Mouse (Mus musculus) midbrain, embryonic 12.5 days (tissue): ENCODE data around the gene Cnnm2. TPM values are rescaled to one million over a fixed set of nuclear protein-coding genes. Genes with fewer than 3 reads are reported as not detected.

ENCODE experiments used
- ATAC-seq: fragments of 200-750 bp; cut with Nextera tagmentation; 2 replicates; pipeline ENCODE4 v1.8.0; 2017; ENCODE audit warnings: low read depth, moderate TSS enrichment, moderate library complexity; ENCODE audit not compliant: low FRiP score
- H3K27ac ChIP-seq: fragments of 300-500 bp; sonication (generic); replicated peaks from 2 replicates; pipeline ENCODE4 v1.5.1; 2016; ENCODE audit warnings: mild to moderate bottlenecking
- H3K27me3 ChIP-seq: fragments of 300-500 bp; sonication (generic); 2 replicates; pipeline ENCODE4 v1.6.1; 2016; ENCODE audit warnings: mild to moderate bottlenecking
- H3K36me3 ChIP-seq: fragments of 300-500 bp; sonication (generic); 2 replicates; pipeline ENCODE4 v1.6.1; 2016
- H3K4me1 ChIP-seq: fragments of 300-500 bp; sonication (generic); 2 replicates; pipeline ENCODE4 v1.6.1; 2016
- H3K4me2 ChIP-seq: fragments of 300-500 bp; sonication (generic); replicated peaks from 2 replicates; pipeline ENCODE4 v1.6.1; 2016; ENCODE audit warnings: mild to moderate bottlenecking, moderate library complexity
- H3K4me3 ChIP-seq: fragments of 300-500 bp; sonication (generic); 2 replicates; pipeline ENCODE4 v1.5.1; 2016; ENCODE audit warnings: mild to moderate bottlenecking
- H3K9ac ChIP-seq: fragments of 300-500 bp; sonication (generic); replicated peaks from 2 replicates; pipeline ENCODE4 v1.6.1; 2016; ENCODE audit warnings: mild to moderate bottlenecking, moderate library complexity
- H3K9me3 ChIP-seq: fragments of 300-500 bp; sonication (generic); 2 replicates; pipeline ENCODE4 v1.6.1; 2016; ENCODE audit warnings: mild to moderate bottlenecking
- WGBS: fragments of 180-500 bp; shearing (Covaris S2); methylation state at CpG from one replicate; pipeline ENCODE4 v1.1.7; 2016; 5-methylcytosine and 5-hydroxymethylcytosine counted together
- polyA plus RNA-seq: library from polyadenylated mRNA; unstranded; fragments of >200 nt; fragmentation: Nextera tagmentation; extraction: Ambion mirVana; gene quantifications from 2 replicates; pipeline ENCODE4 v1.2.1, GENCODE M21; 2016

The Cnnm2 gene
- polyA plus RNA-seq, 1 experiment from 2014 or later = 7.2 TPM

DNA sequence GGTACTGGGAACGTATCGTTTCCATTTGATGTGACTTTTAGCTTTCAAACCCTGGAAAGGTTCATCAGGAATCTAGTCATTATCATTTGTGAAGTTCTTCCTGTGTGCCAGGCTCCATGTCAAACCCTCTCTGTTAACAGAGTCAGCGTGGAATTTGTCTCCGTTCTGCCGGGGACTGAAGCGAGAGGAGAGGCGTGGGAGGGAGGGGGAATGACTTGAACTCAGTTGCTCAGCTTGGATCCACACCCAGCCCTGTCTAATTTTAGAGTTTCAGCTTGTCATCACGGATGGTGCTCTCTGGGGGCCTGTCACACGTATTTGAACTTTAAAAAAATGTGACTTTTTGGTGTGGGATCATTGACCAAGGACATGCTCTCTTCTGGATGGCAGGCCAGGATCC lies 70.0 kb downstream of the Cnnm2 start:
- ATAC-seq = no peak
- no peaks in the 10 kb centered on the region for H3K9me3 ChIP-seq
- H3K4me2 ChIP-seq = no peak overlapping the region
- no peaks in the 10 kb centered on the region for H3K27me3 ChIP-seq
- WGBS = 82% methylated on average over 9 of the region's 9 CpGs
- H3K4me3 ChIP-seq = no peak overlapping the region
- no peak overlapping the region for H3K9ac ChIP-seq
- no peaks in the 10 kb centered on the region for H3K36me3 ChIP-seq
- no peak overlapping the region for H3K27ac ChIP-seq
- no peaks in the 10 kb centered on the region for H3K4me1 ChIP-seq

DNA sequence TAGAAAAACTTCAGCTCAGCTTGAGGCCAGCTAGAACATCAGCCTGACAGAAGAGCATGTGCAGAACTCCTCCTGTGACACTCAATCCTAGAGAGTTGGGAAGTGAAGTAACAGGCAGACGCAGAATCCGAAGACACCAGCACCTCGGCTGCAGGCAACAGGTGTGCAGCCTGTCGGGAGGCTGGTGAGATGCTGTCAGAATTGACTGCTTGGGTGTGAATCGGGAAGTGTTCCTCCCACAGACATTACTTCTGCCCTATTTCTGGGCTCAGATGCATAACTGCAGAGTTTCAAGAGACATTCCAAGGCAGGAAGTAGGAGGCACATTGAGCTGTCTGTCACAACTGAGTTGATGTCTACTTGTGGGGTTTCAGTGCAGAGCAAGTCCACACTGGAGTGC lies 72.9 kb downstream of the Cnnm2 start:
- Histone ChIP-seq H3K27ac (no peak overlapping the region), H3K4me2 (no peak overlapping the region)

DNA sequence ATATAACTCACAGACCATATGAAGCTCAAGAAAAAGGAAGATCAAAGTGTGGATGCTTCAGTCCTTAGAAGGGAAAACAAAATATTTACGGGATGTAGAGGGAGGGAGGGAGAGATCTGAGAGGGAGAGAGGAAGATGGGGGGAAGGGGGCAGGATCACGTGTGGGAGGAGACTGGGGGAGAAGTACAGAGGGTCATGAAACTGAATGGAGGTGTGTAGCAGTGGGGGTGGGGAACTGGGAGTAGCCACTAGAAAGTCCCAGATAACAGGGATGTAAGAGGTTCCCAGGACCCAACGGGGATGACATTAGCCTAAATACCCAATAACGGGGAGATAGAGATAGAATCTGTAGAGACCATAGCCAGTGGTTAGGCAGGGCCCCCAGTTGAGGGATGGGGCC lies 73.9 kb downstream of the Cnnm2 start:
- H3K4me3 ChIP-seq = no peak overlapping the region
- H3K9me3 ChIP-seq = no peaks in the 10 kb centered on the region
- no peaks in the 10 kb centered on the region for H3K36me3 ChIP-seq
- no peak for ATAC-seq
- H3K9ac ChIP-seq = no peak overlapping the region
- no peaks in the 10 kb centered on the region for H3K4me1 ChIP-seq
- WGBS = 75% methylated on average over 4 of the region's 4 CpGs
- H3K4me2 ChIP-seq = no peak overlapping the region
- H3K27ac ChIP-seq = no peak overlapping the region
- no peaks in the 10 kb centered on the region for H3K27me3 ChIP-seq

More for the DNA sequence above, 72.9 kb downstream of the Cnnm2 start:
- H3K9me3 ChIP-seq = no peaks in the 10 kb centered on the region
- 92% methylated on average over 5 of the region's 5 CpGs for WGBS
- no peak overlapping the region for H3K9ac ChIP-seq
- H3K4me1 ChIP-seq = no peaks in the 10 kb centered on the region
- no peaks in the 10 kb centered on the region for H3K36me3 ChIP-seq
- H3K4me3 ChIP-seq = no peak overlapping the region
- no peak for ATAC-seq
- no peaks in the 10 kb centered on the region for H3K27me3 ChIP-seq

DNA sequence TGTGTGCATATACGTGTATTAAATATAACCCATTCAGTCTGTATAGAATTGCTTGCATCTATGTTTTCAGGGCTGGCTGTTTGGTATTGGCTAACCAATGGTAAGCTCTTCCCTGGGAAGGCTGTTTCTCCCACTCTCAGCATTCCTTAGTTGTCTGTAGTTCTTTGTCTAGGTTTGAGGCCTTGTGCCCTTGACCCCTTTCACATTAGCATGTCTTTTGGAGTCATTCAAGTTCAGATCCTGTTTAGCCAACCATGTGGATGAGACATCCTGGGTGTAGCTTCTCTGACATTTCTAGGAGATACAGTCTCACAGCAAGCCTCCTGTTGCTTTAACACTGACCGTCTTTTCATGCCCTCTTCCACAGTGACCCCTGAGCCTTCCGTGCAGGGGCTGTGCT lies 74.7 kb downstream of the Cnnm2 start:
- Histone ChIP-seq H3K4me3 (no peak overlapping the region), H3K4me1 (no peaks in the 10 kb centered on the region), H3K4me2 (no peak overlapping the region), H3K9ac (no peak overlapping the region), H3K27ac (no peak overlapping the region), H3K36me3 (no peaks in the 10 kb centered on the region), H3K9me3 (no peaks in the 10 kb centered on the region), H3K27me3 (no peaks in the 10 kb centered on the region)
- WGBS = 58% methylated on average over 3 of the region's 3 CpGs
- no peak for ATAC-seq

DNA sequence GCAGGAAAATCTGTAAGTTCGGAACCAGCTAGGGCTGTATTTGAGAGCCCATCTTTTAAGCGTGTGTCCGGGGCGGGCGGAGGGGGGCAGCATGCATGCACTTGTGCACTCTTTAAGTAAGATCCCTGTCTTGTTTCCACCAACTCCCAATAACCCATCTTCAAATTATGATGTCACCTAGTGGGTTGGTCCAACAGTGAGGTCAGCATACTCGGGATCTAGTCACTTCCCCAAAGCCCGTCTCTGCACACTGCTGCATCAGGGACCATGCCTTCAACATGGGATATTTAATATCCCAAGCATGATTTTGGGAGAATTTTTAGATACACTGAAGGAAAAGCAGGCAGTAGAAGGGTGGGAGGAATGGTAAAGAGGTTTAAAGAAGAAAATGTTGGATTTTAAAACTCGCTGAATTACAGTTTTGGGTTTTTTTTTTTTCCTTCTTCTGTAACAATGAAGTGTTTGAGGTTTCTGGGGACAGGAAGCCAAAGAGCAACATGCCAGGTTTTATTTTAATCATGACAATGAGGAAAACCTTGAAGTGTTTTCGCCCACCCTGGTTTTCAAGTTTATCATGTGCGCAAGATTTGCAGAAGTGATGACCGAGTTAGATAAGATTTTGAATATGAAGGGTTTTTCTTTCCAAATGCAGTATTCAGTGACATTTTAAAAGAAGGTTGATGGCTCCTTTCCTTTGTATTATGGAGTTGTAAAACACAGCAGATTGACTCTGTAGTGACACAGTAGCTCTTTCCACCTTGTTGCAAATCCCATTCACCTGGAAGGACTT lies 76.1 kb downstream of the Cnnm2 start:
- ATAC-seq = no peak
- Histone ChIP-seq H3K27ac (no peak overlapping the region), H3K4me2 (no peak overlapping the region), H3K9ac (no peak overlapping the region), H3K4me1 (no peaks in the 10 kb centered on the region), H3K9me3 (no peaks in the 10 kb centered on the region), H3K36me3 (no peaks in the 10 kb centered on the region), H3K27me3 (no peaks in the 10 kb centered on the region), H3K4me3 (no peak overlapping the region)
- WGBS = 93% methylated on average over 11 of the region's 11 CpGs

DNA sequence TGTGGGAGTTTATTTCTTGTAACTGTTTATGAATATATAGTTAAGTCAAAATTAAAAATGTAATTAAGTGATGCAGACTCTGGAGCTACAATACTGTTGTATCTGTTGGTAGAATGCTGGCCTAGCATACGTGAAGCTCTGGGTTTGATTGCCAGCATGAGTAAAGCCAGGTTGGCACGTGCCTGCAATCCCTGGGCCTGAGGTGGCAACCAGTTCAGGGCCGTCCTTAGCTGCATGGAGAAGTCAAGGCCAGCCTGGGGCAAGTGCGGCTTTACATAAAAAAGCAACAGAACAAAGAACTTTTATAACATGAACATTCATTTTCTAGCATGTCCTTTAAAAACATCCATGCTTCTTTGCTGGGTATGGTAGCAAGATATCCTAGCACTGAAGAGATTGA lies 79.6 kb downstream of the Cnnm2 start:
- 87% methylated on average over 4 of the region's 4 CpGs for WGBS
- Histone ChIP-seq H3K27ac (no peak overlapping the region), H3K36me3 (no peaks in the 10 kb centered on the region), H3K4me2 (no peak overlapping the region), H3K9ac (no peak overlapping the region), H3K9me3 (no peaks in the 10 kb centered on the region), H3K27me3 (no peaks in the 10 kb centered on the region), H3K4me3 (no peak overlapping the region), H3K4me1 (no peaks in the 10 kb centered on the region)
- ATAC-seq = no peak

DNA sequence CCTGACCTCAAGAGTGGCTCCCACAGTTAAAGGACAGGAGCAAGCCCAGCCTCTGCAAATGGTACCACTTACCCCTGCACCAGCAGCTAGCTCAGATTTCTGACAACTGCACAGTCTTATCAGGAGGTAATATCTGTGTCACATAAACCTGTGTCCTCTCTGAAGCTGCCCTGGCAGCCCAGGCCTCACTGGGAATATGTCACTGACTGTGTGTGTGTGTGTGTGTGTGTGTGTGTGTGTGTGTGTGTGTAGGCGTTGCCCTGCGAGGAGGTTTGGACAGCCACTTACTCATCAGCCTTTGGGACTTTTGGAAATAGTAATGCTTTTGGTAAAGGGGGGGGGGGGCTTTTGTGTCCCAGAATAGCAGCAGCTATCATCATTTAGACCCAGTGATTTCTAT lies 81.6 kb downstream of the Cnnm2 start:
- no peaks in the 10 kb centered on the region for H3K9me3 ChIP-seq
- 93% methylated on average over 2 of the region's 2 CpGs for WGBS

DNA sequence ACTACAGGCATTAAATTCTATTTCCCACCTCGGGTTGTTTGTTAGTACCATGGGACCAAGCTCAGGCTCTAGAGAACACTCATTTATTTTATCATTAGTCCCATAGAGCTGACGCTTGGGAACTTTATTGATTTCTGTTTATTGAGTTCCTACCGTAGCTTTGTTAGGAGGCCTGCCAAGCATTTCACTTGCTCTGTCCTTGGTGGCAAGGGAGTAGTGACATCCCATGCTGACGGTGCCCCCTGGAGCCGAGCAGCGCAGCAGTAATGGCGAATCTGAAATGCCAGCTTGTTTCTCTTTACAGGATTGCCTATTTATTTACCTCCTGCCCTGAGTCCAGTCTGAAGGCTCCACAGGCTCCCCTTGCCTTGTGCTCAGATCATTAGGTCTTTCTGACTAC lies 84.7 kb downstream of the Cnnm2 start:
- no peak overlapping the region for H3K4me2 ChIP-seq
- no peaks in the 10 kb centered on the region for H3K36me3 ChIP-seq
- no peak overlapping the region for H3K4me3 ChIP-seq
- no peaks in the 10 kb centered on the region for H3K9me3 ChIP-seq
- peaks cover 8% of the 10 kb centered on the region for H3K4me1 ChIP-seq
- no peak for ATAC-seq
- no peak overlapping the region for H3K9ac ChIP-seq
- 80% methylated on average over 7 of the region's 7 CpGs for WGBS
- no peaks in the 10 kb centered on the region for H3K27me3 ChIP-seq
- H3K27ac ChIP-seq = no peak overlapping the region

More for the DNA sequence above, 81.6 kb downstream of the Cnnm2 start:
- H3K4me2 ChIP-seq = no peak overlapping the region
- no peaks in the 10 kb centered on the region for H3K27me3 ChIP-seq
- ATAC-seq = no peak
- no peak overlapping the region for H3K4me3 ChIP-seq
- no peak overlapping the region for H3K9ac ChIP-seq
- no peaks in the 10 kb centered on the region for H3K4me1 ChIP-seq
- no peak overlapping the region for H3K27ac ChIP-seq
- H3K36me3 ChIP-seq = no peaks in the 10 kb centered on the region

DNA sequence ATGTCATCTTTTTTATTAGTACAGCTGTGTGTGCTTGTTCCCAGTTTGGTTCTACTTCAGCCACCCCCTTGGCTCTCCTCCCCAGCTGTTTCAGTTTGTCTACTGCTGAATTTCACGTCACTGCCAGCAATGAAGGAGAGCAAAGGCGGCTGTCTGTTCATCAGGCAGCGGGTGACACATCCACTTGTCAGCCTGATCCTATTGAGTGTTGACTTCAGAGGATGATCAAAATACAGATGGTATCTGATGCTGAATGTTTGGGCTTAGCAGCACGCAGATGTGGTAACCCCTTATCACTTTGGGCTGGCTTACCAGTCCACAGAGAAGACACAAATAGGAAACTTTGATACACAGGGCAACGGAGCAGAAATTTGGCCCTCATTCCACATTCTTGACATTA lies 85.1 kb downstream of the Cnnm2 start:
- Histone ChIP-seq H3K9ac (no peak overlapping the region), H3K36me3 (no peaks in the 10 kb centered on the region), H3K4me3 (no peak overlapping the region), H3K4me1 (peaks cover 8% of the 10 kb centered on the region), H3K9me3 (no peaks in the 10 kb centered on the region), H3K27ac (no peak overlapping the region), H3K27me3 (no peaks in the 10 kb centered on the region), H3K4me2 (no peak overlapping the region)
- no peak for ATAC-seq
- WGBS = 87% methylated on average over 5 of the region's 5 CpGs

DNA sequence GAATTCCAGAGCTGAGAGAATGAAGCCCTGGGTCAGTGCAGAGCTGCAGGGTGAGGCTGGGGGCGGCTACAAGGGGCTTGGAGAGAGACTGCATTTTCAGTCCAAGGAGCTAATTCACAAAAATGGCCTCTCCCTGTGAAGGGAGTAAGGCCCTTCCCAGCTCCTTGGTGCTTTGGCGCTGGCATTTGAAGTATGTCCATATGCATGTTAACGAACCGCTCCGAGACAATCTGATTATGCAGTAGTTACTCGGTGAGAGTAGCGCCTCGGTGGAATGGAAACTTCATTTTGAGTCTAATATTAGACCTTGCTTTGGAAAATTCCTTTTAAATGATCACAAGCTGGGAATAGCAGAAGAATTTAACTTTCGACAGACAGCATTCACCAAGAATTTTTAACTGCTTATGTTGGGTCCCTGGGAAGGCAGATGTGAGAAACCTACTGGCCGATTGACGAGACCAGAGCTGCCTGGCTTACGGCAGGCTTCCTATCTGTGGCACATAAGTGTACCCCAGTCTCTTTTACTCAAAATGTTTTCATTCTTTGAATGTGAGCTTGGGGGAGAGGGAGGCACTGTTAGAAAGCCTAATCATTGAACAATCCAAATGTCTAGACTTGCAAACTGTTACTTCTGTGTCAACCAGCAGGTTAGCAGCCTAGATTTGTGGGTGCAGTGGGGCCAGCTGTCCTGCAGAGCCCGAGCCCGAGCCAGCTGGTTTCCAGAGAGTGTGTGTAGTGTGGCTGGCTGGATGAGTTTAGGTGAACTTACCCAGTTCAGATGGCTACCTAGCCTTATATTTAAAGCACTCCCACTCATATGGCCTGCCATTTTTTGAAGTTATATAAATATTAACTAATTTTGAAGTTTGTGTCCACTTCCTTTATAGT lies 87.2 kb downstream of the Cnnm2 start:
- Histone ChIP-seq H3K27ac (no peak overlapping the region; the same call in 1 of the 2 replicates), H3K4me1 (peaks cover 8% of the 10 kb centered on the region), H3K36me3 (no peaks in the 10 kb centered on the region), H3K27me3 (no peaks in the 10 kb centered on the region), H3K4me3 (no peak overlapping the region), H3K4me2 (no peak overlapping the region), H3K9ac (no peak overlapping the region), H3K9me3 (no peaks in the 10 kb centered on the region)
- whole genome bisulfite sequencing = 65% methylated on average over 14 of the region's 14 CpGs
- no peak for ATAC-seq

DNA sequence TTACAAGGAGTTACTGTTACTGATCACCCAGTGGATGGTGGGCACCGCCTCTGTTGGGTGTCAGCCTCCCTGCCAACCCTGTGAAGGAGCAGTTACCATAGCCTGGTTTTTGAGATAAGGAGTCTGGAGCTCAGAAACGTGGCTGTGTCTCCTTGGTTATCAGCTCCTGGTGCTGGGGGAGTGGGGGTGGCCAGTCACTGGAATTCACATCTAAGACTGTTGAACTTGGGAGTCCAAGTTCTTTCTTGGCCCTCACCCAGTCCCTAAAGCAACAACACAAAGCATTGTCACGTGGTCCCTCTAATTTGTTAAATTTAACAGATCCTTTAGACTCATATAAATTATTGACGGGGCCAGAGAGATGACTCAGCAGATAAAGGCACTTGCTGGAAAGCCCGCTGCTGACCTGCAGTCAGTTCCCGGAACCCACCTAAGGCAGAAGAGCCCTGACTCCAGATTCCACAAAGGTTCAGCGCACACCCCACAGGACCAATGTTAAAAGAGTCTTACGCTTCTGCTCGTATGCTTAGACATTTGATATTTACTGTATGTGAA lies 88.1 kb downstream of the Cnnm2 start:
- no peak for ATAC-seq
- H3K4me2 ChIP-seq = no peak overlapping the region
- H3K4me3 ChIP-seq = no peak overlapping the region
- H3K9me3 ChIP-seq = no peaks in the 10 kb centered on the region
- H3K9ac ChIP-seq = no peak overlapping the region
- WGBS = 86% methylated on average over 9 of the region's 9 CpGs
- H3K4me1 ChIP-seq = peaks cover 8% of the 10 kb centered on the region
- no peak overlapping the region for H3K27ac ChIP-seq
- no peaks in the 10 kb centered on the region for H3K27me3 ChIP-seq
- H3K36me3 ChIP-seq = no peaks in the 10 kb centered on the region

DNA sequence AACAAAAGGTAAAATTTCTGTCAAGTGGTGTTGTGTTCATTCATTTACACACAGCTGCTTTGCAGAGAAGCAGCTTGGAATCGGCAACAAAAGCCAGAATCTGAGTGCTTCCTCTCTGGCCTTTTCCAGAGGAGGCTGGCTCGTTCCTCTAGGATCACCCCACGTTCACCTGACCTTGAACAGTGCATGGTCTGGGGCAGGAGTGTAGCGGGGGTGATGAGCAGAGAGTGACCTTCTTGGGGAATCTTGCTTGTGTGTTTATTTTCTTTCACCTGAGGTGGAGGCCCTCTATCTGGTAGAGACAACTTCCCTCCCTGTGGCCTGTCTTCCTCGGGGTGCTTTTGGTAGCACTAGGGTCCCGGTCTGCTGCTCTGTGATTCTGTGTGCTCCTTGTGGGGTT lies 94.8 kb downstream of the Cnnm2 start:
- Histone ChIP-seq H3K27me3 (no peaks in the 10 kb centered on the region), H3K27ac (peak overlapping the region; percentile 68), H3K36me3 (no peaks in the 10 kb centered on the region), H3K4me3 (no peak overlapping the region), H3K4me1 (peaks cover 20% of the 10 kb centered on the region), H3K9me3 (no peaks in the 10 kb centered on the region), H3K4me2 (no peak overlapping the region), H3K9ac (no peak overlapping the region)
- 53% methylated on average over 6 of the region's 6 CpGs for WGBS
- no peak for ATAC-seq
